Mouse (Mus musculus): ENCODE measurements around the gene Gm17651.

Gene Gm17651

DNA sequence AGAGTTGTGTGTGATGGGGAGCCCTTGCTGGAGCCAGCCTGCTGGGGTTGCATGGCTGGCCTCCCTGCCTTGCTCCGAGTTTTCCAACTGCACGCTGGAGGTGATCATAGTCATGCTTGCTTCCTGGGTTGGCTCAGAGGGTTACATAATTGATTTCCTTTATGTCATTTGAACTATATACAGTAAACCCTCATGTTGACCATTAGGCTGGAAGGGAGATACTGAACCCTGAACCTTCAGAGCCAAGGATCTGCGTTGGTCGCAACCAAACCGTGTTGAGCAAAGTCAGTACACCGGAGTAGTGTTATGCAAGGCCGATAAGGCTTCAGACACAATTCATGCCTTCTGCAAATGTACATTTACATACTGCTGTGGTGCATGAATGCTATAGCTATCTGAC, 46.6 kb downstream of the Gm17651 start:
- no peak for DNase-seq

DNA sequence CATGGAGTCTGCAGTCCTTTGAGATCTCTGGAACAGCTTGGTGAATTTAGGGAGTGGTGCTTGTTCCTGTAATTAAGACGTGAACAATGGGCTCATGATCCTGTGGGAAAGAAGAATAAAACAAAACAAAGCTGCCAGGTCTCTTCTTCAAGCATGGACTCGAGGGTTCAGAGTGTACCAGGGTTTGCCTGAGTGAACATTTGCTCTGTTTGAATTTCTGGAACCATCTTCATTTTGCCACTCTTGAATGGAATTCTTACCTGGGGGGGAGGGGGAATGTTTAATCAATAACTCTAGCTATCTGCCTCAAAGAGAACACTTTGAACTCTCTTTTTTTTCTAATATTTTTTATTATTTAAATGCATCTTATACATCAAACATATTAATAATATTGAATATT, 49.9 kb downstream of the Gm17651 start:
- DNase-seq: no peak
